ENCODE assay signal across 8 mouse cellular contexts in genomic region chr6:83107566-83108400, GRCm38 (mm10). TPM values are rescaled to one million over a fixed set of nuclear protein-coding genes. Genes with fewer than 3 reads are reported as not detected.
DNase-seq lines count a peak whose midpoint lies in the region; ATAC-seq and TF ChIP-seq lines count a peak whose summit lies in the region.

No protein-coding gene starts in this region.

- H3K4me3 ChIP-seq in small intestine, adult 2 months (ENCODE audit: low read depth, low read length) = no peak overlapping the region

- no peak overlapping the region for H3K27ac ChIP-seq in small intestine, adult 2 months (ENCODE audit: insufficient read depth, low read depth, low read length)

- peaks cover 6% of the 10 kb centered on the region; the same call in 1 of the 2 replicates for H3K36me3 ChIP-seq in small intestine, adult 2 months (ENCODE audit: control insufficient read depth, insufficient read depth, low read length)

- peaks cover 14% of the 10 kb centered on the region for H3K4me1 ChIP-seq in small intestine, adult 2 months (ENCODE audit: control insufficient read depth, insufficient read depth, insufficient read length, low read length)

- peak; percentile 76 for TF ChIP-seq CTCF in brain, embryonic 14.5 days (IDR thresholded peaks at IDR 0.05; ENCODE audit: borderline replicate concordance, extremely low read depth, insufficient read depth, insufficient read length)
- peak; percentile 75 for TF ChIP-seq CTCF in small intestine, adult 2 months (IDR thresholded peaks at IDR 0.05; ENCODE audit: extremely low read depth, insufficient read length, insufficient replicate concordance, low read depth, low read length)

- 40% methylated on average over 13 of the region's 13 CpGs for WGBS in small intestine, adult 2 months

- DNase-seq in cerebellum, adult 11 months = peak; percentile 66
- peak; percentile 77 for DNase-seq in brain, embryonic 14.5 days (ENCODE audit: low read depth)
- DNase-seq in heart, postnatal 4 days = peak; percentile 88
- DNase-seq in layer of hippocampus, adult 9-11 months = peak; percentile 53
- peak; percentile 79 to 89 for DNase-seq in lung, postnatal 4 days

- no peaks in the 10 kb centered on the region for H3K27me3 ChIP-seq in small intestine, adult 2 months (ENCODE audit: control insufficient read depth, insufficient read depth, low read length)

- TF ChIP-seq POLR2A in brain, embryonic 14.5 days (IDR thresholded peaks at IDR 0.05; ENCODE audit: borderline replicate concordance, extremely low read depth, insufficient read depth, insufficient read length, poor library complexity, severe bottlenecking) = no peak
- no peak; the same call in 1 of the 2 replicates for TF ChIP-seq POLR2A in small intestine, adult 2 months (IDR thresholded peaks at IDR 0.05; ENCODE audit: low read depth, low read length)

- ATAC-seq in cerebellum, adult (ENCODE audit: insufficient number of reproducible peaks, low FRiP score, low TSS enrichment) = no peak
- peak; percentile 74 for ATAC-seq in erythroid progenitor cell, adult 5-6 weeks (replicated peaks; ENCODE audit: low FRiP score, poor library complexity, severe bottlenecking)

RNA-seq across cellular contexts. Expression of gene Mrpl53, which starts 1.1 kb away (rescaled TPM):
- 99.0 and 142 TPM in 2 replicates for polyA plus RNA-seq in brain, embryonic 14.5 days (2012; rRNA removed)
- 49.5 and 61.6 TPM in 2 replicates for total RNA-seq in erythroid progenitor cell, adult 5-6 weeks (2015; ENCODE audit: low replicate concordance)
- 36.2 and 38.0 TPM in 2 replicates for total RNA-seq in erythroid progenitor cell, adult 5-6 weeks (2017; ENCODE audit: low replicate concordance)
- 100 to 1,000 TPM; 105 to 120 TPM for total RNA-seq in heart, postnatal 4 days (2021)
- polyA plus RNA-seq in small intestine, adult 2 months (2012; rRNA removed) = 73.8 and 82.0 TPM in 2 replicates

RNA-seq across cellular contexts. Expression of gene Gm42688, which starts 6.4 kb away (rescaled TPM):
- 10.3 and 11.6 TPM in 2 replicates for polyA plus RNA-seq in brain, embryonic 14.5 days (2012; rRNA removed)
- 2.9 TPM in 1 of 2 replicates, not detected in the other for total RNA-seq in erythroid progenitor cell, adult 5-6 weeks (2015; ENCODE audit: low replicate concordance)
- total RNA-seq in erythroid progenitor cell, adult 5-6 weeks (2017; ENCODE audit: low replicate concordance) = 1.1 and 3.5 TPM in 2 replicates
- total RNA-seq in heart, postnatal 4 days (2021) = 1 to 10 TPM; 1.7 to 1.8 TPM
- polyA plus RNA-seq in small intestine, adult 2 months (2012; rRNA removed) = 3.2 and 4.2 TPM in 2 replicates

RNA-seq across cellular contexts. Expression of gene Ccdc142, which starts 6.4 kb away (rescaled TPM):
- polyA plus RNA-seq in brain, embryonic 14.5 days (2012; rRNA removed) = 10.4 and 12.8 TPM in 2 replicates
- total RNA-seq in erythroid progenitor cell, adult 5-6 weeks (2015; ENCODE audit: low replicate concordance) = 1.1 TPM in 1 of 2 replicates, not detected in the other
- total RNA-seq in erythroid progenitor cell, adult 5-6 weeks (2017; ENCODE audit: low replicate concordance) = 3.7 TPM in 1 of 2 replicates, not detected in the other
- 1 to 10 TPM; 2.4 to 3.0 TPM for total RNA-seq in heart, postnatal 4 days (2021)
- polyA plus RNA-seq in small intestine, adult 2 months (2012; rRNA removed) = 4.9 and 7.5 TPM in 2 replicates

RNA-seq across cellular contexts. Expression of gene Mogs, which starts 7.5 kb away (rescaled TPM):
- polyA plus RNA-seq in brain, embryonic 14.5 days (2012; rRNA removed) = 45.3 and 63.1 TPM in 2 replicates
- 4.6 and 14.4 TPM in 2 replicates for total RNA-seq in erythroid progenitor cell, adult 5-6 weeks (2015; ENCODE audit: low replicate concordance)
- total RNA-seq in erythroid progenitor cell, adult 5-6 weeks (2017; ENCODE audit: low replicate concordance) = 13.1 and 17.1 TPM in 2 replicates
- total RNA-seq in heart, postnatal 4 days (2021) = 10 to 100 TPM; 11.3 to 12.3 TPM
- polyA plus RNA-seq in small intestine, adult 2 months (2012; rRNA removed) = 34.2 and 45.6 TPM in 2 replicates

RNA-seq across cellular contexts. Expression of gene Wbp1, which starts 13.6 kb away (rescaled TPM):
- 298 and 440 TPM in 2 replicates for polyA plus RNA-seq in brain, embryonic 14.5 days (2012; rRNA removed)
- total RNA-seq in erythroid progenitor cell, adult 5-6 weeks (2015; ENCODE audit: low replicate concordance) = 42.3 and 48.7 TPM in 2 replicates
- 77.9 and 83.6 TPM in 2 replicates for total RNA-seq in erythroid progenitor cell, adult 5-6 weeks (2017; ENCODE audit: low replicate concordance)
- total RNA-seq in heart, postnatal 4 days (2021) = 10 to 100 TPM; 80.4 to 86.8 TPM
- polyA plus RNA-seq in small intestine, adult 2 months (2012; rRNA removed) = 91.6 and 183 TPM in 2 replicates
